Mouse (Mus musculus): ENCODE measurements around the gene Gm38394. TPM values are rescaled to one million over a fixed set of nuclear protein-coding genes. Genes with fewer than 3 reads are reported as not detected.

The Gm38394 gene
- total RNA-seq, 2 experiments from 2014 or later = 6.6 to 9.5 TPM

DNA sequence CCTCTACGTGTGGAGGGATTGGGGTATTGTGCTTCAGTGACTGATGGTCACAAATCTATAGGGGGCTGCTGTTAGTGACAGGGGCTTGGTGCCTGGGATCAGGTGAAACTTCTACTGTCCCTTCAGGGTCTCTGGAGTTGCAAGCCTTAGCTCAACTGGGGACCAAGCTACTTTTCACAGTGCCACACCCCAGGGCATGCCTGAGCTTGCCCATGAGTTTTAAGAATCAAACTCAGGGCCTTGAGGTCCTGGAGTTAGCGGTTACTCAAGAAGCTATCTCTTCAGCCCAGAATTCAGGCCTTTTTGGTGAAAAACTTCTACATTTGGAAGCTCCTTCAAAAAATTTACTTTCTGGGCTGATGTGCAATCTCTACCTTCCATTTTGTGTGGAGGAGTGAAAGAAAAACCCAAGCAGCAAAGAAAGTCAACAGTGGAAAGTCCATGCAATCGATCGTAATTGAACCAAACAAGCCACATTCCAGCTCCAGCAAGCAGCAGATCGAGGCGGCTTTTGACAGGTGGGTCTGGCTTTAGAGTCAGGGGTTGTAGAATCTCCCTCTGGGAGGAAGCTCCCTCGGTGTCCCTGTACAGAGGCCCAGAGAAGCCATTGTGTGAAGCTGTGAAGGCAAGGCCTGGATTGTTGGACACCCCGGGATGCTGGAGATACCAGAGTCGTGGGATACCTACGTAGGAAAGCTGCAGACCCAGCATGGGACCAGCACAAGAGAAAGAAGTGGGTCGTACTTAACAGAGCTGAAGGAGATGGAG, 3.3 kb upstream of the Gm38394 start:
- ATAC-seq (replicated peaks; ENCODE audit: poor library complexity, severe bottlenecking) = no peak

DNA sequence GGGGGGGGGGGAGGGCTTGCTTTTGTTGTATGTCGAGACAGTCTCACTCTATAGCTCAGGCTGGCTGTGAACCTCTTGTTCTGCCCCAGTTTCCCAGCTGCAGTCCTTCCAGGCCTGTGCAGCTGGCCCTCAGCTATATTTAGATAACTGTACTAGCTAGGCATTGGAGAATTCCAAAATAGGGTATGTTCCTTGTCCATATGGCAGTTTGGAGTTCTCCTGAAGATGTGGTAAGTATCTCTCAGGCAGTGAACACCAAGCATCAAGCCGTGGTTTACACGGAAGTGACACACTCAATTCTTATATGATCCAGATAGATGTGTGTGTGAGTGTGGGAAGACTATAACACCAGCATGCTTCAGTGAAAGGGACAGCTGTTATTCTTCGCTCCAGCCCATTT, 2.3 kb upstream of the Gm38394 start:
- no peak for ATAC-seq (replicated peaks; ENCODE audit: poor library complexity, severe bottlenecking)

DNA sequence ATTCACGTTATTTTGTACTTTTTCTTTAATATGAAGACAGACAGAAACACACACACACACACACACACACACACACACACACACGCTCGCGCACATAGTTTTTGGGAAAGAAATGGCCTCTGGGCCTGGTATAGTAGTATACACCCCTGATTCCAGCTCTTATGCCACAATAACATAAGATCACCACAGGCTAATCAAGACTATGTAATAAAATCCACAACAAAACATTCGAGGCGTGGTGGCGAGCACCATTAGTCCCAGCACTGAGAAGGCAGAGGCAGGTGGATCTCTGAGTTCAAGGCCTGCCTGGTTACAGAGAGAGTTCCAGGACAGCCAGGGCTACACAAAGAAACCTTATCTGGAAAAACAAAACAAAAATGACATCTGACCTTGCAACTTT, 1.8 kb upstream of the Gm38394 start:
- ATAC-seq (replicated peaks; ENCODE audit: poor library complexity, severe bottlenecking) = no peak

DNA sequence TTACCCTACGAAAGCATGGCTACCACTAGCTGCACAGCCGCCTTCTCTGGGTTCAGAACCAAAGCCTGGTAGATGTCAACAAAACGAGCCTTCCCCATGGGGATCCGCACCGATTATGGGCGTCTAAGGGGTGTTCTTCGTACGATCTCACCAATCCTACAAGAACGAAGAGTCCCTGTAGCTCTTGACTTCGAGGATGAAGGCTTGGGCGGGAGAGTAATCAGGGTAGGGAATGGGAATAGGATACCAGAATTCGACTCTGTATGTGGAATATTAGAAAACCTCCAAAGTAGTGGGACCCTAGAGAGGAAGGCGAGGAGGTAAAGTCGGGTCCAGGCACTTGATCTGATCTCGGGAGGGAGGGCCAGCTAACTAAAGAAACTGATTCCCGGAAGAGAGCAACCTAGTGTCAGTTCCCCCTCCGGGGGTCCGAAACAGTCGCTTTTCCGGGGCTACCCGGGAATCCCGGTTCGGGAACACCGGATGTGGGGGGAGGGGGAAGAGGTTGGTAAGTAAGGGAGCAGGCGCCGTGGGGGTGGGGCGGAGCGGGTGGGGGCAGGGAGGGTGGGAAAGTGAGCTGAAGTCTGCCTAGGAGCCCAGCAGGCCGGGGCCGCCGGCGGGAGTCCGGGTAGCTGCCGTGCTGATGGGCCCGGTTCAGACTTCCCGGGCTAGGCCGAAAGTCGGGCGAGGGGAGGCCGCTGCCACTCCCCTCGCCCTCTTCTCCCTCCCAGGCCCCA, 484 bp downstream of the Gm38394 start, which contains the start of gene Zbed6:
Zbed6 (minus strand) TSS at position 420 of the 737 bp plus-strand sequence.
- peak; percentile 60 for ATAC-seq (replicated peaks; ENCODE audit: poor library complexity, severe bottlenecking)

DNA sequence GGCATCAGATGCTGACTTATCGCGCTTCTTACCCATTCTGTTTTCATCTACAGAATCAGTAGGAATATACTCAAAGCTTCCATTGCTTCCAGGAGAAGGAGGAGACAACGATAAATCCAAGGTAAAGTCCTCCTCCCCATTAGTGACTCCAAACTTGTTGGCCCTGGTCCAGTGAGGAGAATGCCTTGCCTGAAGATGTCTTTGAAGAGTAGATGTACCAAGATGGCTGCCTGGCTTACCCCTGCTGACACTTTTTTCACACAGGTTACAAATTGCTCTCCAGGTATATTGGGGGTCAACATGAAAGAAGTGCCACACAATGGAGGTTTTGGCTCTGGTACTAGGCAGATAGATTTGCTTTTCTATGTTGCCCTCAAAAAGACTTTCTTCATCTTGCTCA, 2.2 kb downstream of the Gm38394 start:
- ATAC-seq (replicated peaks; ENCODE audit: poor library complexity, severe bottlenecking) = no peak

DNA sequence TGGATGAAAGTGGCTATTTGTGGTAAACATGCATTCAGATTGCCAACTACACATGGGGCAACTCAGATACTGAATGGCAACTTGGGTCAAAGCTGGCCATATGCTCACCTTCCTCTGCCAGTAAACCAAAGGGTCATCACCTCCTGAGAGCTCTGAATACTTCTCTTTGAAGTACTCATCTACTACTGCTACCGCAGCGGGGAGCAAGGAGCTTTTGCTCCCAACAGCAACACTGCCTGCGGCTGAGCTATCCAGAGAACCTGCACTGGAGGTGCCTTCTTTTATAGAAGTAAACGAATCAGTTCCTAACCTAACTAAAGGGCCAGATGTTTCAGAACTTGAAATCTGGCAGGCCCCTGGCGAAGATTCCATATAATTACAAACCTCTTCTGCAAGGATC, 4.3 kb downstream of the Gm38394 start:
- ATAC-seq (replicated peaks; ENCODE audit: poor library complexity, severe bottlenecking) = no peak

DNA sequence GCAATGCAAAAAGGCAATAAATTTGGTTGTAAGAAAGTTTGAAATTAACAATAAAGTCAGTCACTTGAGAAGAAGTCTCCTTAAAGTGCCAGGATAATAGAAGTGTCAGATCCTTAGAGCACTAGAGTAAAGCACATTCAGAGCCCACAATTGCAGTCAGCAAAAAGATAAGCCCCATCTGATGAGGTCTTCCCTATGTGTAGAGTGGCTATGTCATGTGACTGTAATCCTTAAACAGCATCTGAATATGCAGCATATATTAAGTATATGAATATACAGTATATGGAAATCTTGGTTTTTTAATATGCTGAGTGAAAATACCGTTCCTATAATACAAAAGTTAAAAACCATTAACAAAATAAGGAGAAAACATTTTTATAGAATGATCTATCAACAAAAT, 8.1 kb downstream of the Gm38394 start:
- no peak for ATAC-seq (replicated peaks; ENCODE audit: poor library complexity, severe bottlenecking)

DNA sequence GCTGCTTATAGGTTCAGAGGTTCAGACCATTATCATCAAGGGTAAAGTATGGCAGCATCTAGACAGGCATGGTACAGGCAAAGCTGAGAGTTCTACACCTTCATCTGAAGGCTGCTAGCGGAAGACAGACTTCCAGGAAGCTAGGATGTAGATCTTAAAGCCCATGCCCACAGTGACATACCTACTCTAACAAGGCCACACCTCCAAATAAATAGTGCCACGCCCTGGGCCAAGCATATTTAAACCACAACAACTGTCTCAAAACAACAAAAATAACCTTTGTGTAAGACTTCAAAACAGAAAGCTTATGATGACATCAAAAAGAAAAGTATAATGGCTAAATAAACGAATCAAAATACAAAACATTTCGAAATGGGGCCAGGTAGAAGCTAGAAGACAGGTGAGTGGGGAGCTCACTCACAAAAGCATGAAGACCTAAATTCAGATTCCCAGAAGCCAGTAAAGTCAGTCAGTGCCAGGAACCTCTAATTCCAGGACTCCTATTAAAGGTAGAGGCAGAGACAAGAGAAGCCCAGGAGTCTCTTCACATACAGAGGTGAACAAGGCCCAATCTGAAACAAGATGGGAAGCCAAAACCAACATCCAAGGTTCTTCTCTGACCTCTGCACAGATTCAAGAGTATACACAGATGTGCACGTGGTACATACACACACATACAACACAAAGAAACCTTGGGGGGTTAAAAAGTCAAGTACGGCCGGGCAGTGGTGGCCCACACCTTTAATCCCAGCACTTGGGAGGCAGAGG, 10.6 kb downstream of the Gm38394 start:
- ATAC-seq (replicated peaks; ENCODE audit: poor library complexity, severe bottlenecking) = no peak

DNA sequence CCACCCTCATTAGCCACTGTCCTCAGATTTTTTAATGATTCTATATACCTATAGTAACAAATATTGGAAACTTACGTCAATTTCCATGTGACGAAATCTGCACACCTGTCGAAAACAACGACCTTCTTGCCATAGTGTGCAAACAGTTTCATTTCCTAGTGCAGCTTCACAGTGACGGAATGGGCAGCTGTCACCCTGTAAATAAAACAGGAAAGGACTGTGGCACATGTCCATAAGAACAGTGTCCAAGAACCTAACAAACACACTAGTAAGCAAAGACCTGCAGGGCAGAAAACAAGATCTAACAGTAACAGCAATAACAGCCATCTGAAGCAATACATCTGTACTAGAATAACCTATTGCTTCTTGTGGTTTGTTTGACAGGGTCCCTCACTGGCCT, 15.5 kb downstream of the Gm38394 start:
- no peak for ATAC-seq (replicated peaks; ENCODE audit: poor library complexity, severe bottlenecking)

DNA sequence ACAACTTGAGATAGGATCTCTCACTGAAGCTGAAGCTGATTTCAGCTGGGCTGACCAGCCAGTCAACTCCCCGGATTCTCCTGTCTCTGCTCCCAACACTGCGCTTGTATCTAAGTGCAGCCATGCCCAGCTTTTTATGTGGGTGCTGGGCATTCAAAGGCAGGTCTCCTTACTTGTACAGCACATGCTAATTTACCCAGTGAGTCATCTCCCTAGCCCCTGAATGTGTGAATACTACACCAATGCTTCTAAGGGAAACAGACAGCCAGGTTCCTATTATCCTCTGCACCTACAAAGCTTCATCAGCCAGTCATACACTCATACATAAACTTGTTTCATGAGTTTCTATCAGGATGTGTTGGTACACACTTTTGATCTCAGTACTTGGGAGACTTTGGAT, 20.0 kb downstream of the Gm38394 start:
- ATAC-seq (replicated peaks; ENCODE audit: poor library complexity, severe bottlenecking) = no peak

DNA sequence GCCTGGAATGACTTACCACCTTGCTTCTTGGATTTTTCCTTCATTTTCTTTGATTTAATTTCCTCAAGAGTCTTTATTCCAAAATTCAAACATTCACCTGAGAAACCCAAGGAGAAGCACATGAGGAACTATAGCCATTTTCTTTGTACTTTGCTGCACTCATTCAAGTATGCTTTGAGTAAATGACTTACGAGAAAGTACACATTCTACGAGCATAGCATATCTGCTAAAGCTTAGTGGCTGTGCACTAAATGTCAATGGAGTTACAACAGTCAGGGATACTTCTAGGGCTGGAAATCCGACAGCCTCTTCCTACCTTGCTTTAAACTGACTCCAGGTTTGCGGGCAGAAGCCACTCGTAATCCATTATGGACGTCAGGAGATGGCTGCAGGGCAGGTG, 22.6 kb downstream of the Gm38394 start:
- ATAC-seq (replicated peaks; ENCODE audit: poor library complexity, severe bottlenecking) = no peak

DNA sequence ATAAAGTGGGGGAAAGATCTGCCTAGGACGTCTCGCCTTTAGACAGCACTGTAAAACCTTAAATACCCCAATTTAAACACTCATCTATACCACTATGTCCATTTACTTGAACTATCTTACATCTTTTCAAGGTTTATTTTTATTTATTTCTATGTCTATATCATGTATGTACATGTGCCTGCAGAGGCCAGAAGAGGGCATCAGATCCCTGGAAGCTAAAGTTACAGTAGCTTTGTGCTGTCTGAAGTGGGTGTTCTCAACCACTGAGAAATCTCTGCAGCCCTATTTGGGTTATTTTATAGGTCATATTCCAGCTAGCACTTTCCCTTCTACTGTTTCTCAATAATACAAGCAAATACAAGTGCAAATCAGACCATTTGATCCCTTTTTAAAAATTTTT, 28.9 kb downstream of the Gm38394 start:
- no peak for ATAC-seq (replicated peaks; ENCODE audit: poor library complexity, severe bottlenecking)

DNA sequence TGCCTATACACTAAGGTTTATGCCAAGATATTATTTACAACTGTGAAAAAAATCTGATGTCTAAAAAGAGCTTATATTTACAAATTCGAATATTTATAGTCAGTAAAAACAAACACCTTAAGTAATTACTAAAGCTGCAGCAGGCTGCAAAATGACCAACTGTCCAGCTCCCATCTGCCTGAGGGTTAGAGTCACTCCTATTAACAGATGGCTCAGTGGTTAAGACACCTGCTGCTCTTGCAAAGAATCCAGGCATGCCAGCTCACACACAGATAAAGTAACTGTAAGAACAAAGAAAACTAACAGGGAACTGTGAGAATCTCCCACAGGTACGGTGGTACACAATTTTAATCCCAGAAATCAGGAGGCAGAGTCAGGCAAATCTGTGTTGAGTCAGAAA, 36.1 kb downstream of the Gm38394 start:
- no peak for ATAC-seq (replicated peaks; ENCODE audit: poor library complexity, severe bottlenecking)

DNA sequence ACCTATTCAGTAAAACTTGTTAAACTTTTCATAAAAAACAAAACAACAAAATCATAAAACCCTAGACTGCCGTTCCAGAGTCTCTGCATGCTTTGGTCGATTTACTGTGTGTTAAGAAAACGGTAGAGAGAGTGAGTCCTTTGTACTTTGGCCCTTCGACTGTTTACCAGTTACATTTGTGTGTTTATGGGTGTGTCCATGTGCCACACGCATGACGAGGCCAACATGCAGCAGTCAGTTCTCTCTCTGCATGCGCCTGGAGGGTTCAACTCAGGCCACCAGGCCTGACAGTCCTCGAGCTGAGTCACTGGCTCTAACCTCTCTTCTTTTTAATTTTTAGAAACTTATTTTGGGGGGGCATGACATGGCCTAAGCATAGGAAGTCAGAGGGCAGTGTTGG, 42.8 kb downstream of the Gm38394 start:
- ATAC-seq (replicated peaks; ENCODE audit: poor library complexity, severe bottlenecking) = no peak

DNA sequence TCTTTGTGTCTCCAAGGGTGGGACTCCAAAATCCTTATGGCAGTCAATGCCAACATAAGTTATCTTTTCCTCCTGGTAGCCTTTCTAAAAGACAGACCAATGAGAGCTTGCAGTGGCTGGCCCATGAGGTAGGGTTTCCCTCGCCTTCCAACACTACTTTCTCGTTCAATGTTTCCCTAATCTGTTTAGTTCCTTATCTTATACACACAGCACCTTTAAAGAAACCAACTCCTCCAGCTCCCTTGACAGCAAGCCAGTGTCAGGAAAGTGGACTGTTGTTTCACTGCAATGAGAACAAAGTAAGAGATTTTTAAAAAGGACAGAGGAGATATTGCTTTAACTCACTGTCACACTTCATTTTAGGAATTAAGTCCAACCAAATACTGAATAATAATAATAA, 43.2 kb downstream of the Gm38394 start:
- no peak for ATAC-seq (replicated peaks; ENCODE audit: poor library complexity, severe bottlenecking)

DNA sequence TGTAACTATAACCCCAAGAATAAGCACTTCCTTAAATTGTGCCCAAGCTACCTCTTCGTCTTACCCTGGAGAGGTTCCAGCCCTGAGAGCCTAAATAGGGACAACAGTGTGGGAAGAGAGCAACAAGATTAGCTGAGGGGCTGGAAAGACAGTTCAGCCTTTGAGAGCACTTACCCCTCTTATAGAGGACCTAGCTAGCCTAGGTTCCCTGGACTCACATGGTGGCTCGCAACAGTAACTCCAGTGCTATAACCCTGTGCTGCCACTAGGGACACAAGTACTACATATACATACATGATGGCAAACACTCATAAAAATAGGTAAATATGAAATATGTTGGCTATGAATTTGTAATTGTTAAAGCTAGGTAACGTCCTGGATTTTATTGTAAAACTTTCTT, 47.3 kb downstream of the Gm38394 start:
- peak; percentile 33 for ATAC-seq (replicated peaks; ENCODE audit: poor library complexity, severe bottlenecking)

DNA sequence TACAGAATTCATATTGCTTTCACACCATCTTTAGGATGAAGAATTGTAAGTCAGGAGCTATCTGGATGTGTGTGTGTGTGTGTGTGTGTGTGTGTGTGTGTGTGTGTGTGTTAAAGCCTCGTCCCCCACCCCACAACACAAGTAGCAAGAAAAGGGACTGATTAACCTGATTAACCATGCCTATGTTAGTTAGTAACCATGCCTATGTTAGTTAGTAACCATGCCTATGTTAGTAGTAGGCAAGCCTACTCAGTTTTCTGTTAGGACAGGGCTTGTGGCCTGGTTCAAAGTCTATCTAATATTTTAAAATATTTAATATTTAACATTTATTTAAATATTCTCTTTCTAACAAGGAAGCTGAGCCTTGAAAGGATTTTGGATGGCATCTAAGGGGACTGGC, 49.7 kb downstream of the Gm38394 start:
- no peak for ATAC-seq (replicated peaks; ENCODE audit: poor library complexity, severe bottlenecking)

DNA sequence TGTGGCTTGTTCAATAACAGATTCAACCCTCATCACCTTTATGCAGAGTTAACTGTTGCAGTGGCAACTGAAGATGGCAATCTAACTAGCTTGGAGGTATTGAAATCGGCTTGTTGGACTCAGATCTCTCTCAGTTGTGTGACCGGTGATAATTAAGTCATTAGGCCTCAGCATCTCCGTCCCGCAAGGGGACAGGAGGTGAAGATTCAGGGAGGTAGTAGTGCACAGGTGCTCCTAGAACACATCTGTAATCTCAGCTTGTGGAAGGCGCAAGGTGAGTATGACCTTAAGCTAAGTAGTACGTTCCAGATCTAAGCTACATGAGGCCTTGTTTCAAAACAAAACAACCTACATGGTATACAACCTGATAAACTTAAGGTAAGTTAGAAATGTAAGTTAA, 50.5 kb downstream of the Gm38394 start:
- ATAC-seq (replicated peaks; ENCODE audit: poor library complexity, severe bottlenecking) = no peak

DNA sequence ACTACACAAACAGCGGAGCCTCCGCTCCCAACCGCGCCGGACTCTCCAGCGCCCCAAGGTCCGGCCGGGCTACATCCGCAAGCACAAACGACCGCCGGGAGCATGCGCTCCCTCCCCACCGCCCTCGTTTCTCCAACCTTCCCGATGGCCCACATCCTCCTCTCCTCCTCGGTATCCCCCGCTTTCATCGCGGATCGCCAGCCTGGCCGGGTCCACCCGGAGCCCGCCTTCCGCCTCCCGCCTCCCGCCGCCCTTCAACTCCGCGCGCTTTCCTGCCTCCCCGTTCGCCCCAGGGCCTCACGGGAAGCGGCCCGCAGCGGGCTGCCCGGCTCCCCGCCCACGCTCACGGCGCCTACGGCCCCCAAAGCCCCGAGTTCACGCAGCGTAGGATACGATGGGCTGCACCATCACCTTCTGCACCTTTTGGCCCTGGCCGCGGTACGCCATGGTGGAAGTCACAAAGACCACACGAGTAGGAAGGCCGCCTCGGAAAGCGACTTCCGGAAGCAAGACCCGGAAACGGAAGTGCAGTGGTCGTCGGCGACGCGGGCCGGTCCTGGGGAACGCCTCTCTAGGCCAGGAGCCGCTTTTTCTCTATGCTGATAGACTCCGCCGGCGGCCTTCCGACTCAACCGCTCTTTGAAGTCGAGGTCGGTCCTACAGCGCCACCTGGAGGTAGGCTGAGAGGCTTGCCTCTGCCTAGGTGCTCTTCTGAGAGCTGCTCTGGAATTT, 51.2 kb downstream of the Gm38394 start, which contains the start of gene Snrpe:
Snrpe (minus strand) TSS at position 521 of the 732 bp plus-strand sequence.
- peak; percentile 96 for ATAC-seq (replicated peaks; ENCODE audit: poor library complexity, severe bottlenecking)

DNA sequence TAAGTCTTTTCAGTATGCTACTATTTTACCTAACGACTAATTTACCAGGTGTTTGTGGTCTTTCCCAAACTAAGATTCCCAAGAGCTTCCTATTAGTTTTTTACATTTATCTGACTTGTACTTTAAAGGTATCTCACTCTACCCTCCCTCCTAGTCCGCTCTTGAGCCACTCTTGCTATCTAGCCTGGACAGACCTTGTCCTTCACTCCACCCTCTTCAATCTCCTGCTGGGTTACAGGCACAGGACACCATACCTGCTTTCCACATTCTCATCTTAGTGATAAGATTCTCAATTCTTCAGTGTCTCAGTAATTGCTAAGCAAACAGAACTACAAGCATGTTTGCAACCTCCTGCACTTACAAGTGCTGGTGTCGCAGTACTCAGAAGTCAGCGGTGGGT, 57.9 kb downstream of the Gm38394 start:
- no peak for ATAC-seq (replicated peaks; ENCODE audit: poor library complexity, severe bottlenecking)

All from granulocyte monocyte progenitor cell, adult 5-6 weeks (primary cell).